Mouse (Mus musculus) cerebellum, adult (tissue): ENCODE data around the gene Ahdc1.

Experiments used
- ATAC-seq: cut with Nextera tagmentation; 2 replicates; pipeline ENCODE4 v1.9.2; 2017; ENCODE audit warnings: mild to moderate bottlenecking, moderate library complexity, mixed read lengths; ENCODE audit not compliant: insufficient number of reproducible peaks, low FRiP score, low TSS enrichment

Gene Ahdc1

GRCm38 (mm10) chr4:133035946-133036345 lies 24.9 kb downstream of the Ahdc1 start:
- ATAC-seq: no peak

DNA sequence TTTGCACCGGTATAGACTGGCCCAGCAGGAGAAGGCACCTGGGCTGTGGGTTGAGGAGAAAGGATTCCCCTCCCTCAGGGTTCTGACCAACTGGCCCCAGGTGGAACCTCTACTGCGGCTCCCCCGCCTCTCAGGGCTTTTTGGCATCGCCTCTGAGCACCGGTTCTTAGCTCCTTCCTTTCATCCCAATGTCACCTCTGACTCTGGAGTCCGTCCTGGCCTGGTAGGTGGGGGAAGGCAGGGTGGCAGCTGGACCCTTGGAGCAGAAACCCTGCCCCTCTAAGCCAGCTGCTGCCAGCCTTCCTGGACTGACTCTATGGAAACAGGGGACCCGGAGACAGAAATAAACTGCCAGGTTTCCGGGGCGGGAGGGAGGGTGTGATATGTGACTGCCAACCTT lies 26.2 kb downstream of the Ahdc1 start:
- no peak for ATAC-seq

DNA sequence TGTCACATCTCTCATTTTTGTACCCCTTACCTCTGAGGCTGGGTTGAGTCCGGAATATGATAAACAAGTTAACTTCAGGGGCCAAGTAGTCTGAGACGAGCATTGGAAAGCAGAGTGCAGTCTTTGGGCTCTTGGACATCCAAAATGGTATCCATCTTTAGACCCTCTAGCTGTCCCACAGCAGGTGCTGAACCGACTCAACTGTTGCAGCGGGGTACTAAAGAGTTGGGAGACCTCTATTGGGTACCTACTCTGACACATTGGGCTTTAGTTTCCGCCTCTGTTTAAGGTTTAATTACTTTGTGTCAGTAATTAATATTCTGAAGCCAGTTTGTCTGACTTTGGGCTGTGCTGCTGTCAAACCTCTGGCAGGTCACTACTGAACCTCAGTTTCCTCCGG lies 26.7 kb downstream of the Ahdc1 start:
- no peak for ATAC-seq

DNA sequence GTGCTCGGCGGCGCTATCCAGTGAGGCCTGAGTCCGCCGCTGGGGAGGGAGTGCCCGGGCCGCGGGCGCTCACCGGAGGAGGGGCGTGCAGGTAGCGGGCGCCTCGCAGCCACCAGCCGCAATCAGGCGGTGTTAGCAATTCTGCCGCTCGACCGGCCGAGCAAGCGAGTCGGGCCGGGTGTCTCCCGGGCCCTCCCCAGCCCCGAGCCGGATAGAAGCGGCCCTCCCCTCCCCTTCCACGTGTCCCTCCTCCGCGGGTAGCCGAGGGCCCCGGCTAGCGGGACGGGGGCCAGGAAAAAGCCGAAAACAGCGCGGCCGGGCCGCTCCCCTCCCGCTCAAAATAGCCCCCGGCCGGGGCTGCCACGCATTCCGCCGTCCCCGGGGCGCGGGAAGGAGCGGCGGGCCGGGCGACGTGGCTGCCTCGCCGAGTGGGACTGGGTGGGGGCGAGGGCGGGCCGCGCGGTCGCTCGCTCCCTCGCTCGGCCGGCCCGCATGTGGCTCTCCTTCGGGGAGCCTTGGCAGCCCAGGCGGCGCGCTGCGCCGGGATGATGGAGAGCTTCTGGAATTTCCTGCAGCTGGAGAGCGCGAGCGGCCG lies 27.6 kb downstream of the Ahdc1 start:
- 0 out of 2 replicates have a peak, but pooled peaks have one; percentile 38 for ATAC-seq

DNA sequence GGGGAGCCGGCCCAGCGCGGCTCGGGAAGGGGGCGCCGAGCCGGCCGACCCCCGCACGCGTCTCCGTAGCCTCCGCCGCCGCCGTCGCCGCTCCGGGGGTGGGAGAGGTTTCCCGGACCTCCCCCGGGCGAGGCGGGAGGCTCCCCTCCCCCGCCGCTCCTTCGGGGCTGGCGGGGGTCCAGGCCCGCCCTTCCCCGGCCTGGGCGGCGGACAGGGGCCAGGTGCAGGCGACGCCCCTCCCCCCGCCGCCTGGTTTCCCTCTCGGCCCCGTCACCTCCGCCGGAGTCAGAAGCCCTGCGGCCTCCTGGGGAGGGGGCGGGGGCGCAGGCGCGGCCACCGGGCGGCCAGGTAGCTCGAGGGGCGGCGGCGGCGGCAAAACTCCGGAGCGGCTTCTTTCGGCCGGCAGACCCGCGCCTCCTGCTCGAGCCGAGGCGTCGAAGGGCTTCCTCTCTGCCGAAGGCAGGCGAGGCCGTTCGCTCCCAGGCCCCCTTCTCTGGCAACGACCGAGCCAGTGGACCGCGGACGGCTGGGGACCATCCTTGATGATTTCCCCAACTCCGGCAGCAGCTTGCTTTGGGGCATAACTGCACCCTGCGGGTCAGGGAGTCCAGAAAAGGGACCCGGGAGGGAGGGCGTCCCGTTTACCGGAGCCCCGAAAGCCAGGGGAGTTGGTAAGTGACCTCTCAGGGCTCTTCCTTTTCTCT lies 28.2 kb downstream of the Ahdc1 start:
- no peak for ATAC-seq

- ATAC-seq: no peak
Measured at GRCm38 (mm10) chr4:133039832-133040231, 28.8 kb downstream of the Ahdc1 start.

DNA sequence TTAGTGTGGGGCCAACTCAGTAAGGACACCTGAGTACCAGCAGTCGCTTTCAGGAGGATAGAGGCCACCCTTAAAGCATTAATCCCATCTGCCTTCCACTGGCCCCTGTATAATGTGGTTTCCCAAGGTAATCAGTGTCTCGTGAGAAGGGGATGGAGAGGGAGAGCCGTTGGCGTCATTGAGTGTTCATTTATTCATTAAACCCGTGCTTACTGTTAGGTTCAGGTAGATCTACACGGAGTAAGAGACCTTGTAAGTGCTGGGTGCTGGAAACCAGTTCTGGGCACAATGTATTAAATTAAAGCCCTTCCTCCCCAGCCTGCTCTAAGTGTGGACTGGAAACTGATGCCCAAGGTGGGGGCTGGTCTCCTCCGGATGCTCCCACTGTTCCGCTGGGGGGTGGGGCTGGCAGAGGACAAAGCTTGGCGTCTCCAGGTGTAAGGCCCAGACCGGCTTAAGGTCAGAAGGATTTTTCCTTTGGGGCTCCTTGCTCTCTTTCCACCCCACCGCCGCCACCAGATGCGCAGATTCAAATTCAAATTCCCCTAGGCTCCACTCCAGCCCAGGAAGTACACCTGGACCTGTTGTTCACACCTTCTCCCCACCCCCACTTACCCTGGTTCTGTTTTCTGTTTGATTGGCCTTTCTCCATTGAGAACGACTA lies 29.3 kb downstream of the Ahdc1 start:
- ATAC-seq: no peak

- ATAC-seq: no peak
Measured at GRCm38 (mm10) chr4:133042244-133042643, 31.2 kb downstream of the Ahdc1 start.

- no peak for ATAC-seq
Measured at GRCm38 (mm10) chr4:133042651-133043635, 31.9 kb downstream of the Ahdc1 start.

- ATAC-seq: no peak
Measured at GRCm38 (mm10) chr4:133043798-133044646, 33.0 kb downstream of the Ahdc1 start.

- ATAC-seq: no peak
Measured at GRCm38 (mm10) chr4:133044647-133045094, 33.6 kb downstream of the Ahdc1 start.

DNA sequence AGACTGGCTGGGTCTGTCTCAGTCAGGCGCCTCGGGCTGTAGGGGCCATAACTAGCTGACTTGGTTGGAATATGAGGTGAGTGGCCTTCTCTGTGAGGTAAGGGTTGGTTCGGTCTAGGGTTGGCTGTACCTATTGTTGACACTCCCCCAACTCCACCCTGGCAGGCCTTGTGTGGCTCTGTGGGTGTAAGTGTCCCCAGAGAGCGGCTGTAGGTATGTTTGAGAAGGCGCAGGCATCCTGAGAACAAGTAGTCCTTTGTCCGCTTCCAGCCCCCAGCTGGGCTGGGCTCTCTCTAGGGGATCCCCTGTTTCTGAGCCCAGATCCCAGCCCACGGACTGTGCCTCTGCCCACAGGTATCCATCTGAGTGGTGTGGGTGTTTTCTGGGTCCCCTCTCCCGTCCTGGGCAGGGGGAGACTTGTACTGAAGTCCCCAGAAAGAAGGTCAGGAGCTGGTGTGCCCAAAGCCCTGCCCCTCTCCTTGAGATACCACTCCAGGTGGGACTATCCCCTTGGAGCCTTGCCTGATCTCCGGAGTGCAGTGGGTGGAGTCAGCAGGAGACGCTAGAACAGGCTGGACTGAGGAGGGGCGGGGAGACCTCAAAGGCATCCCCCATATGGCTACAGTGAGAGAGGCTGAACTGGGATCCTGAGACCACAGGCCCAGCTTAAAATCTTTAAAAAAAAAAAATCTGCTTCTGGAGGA lies 34.9 kb downstream of the Ahdc1 start:
- ATAC-seq: no peak

DNA sequence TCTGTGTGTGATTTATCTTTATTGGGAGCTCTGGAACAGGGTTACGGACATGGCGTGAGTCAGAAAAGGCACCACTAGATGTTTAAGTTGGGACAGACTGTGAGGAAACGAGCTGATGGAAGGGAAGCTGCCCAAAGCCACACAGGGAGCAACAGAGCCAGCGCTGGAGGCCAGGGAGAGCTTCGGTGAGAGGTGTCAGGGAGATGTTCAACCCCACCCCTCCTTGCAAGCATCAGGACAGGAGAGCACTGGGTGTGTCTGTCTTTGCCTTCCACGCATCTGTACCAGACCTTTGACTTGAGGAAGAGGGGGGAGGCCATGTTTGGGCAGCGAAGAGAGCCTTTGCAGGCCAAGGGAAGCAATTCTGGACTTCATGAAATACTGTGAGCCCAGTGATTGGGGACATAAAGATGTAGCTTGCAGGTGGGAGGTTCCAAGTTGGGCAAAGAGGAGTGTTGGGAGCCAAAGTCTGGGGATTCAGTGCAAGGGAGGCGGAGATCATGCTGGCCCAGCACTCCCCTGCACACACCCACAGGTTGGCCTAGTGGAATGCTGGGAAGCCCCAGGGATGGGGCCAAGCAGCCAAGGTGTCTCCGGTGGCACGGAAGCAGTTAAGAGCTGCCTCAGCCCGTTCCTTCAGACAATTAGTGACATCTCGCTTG lies 35.8 kb downstream of the Ahdc1 start:
- no peak for ATAC-seq

- ATAC-seq: no peak
Measured at GRCm38 (mm10) chr4:133047353-133048105, 36.5 kb downstream of the Ahdc1 start.

- no peak for ATAC-seq
Measured at GRCm38 (mm10) chr4:133049071-133049920, 38.2 kb downstream of the Ahdc1 start.

DNA sequence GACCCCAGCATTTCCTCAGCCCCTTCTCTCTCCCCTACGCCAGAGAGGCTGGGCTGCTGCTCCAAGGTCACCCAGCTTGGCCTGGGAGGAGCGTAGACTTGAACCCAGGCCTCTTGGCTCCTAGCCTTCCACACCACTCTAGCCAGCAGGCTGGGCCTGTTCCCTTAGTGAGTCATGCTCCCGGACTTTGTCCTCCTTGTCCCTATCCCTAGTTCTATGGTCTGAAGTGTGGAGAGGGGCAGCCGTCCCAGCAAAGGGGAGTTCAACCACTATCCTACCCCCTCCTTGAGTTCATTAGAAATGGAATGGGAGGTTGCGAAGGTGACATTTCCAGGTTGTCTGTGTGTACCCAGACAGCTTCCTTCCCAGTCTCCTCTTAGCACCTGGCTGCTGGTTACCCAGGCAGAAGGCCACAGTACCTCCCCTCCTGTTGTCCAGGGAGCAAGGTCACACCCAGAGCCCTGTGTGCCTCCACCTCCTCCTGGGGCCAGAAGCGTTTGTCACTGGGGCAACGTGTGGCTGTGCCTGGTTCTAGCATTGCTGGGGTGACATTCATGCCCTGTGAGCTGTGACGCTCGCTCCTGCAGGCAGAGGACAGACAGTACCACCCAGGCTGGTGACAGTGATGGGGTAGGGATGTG lies 39.3 kb downstream of the Ahdc1 start:
- ATAC-seq: no peak
